Mouse (Mus musculus): ENCODE results near the gene B230217C12Rik. TPM values are rescaled to one million over a fixed set of nuclear protein-coding genes. Genes with fewer than 3 reads are reported as not detected.
A peak's percentile ranks its signal among the peaks of the same experiment; 100 is the strongest.
"Not testable (repeated sequence)": the region's sequence is repeated elsewhere in the genome, so short reads cannot be mapped to it uniquely, and the experiment has no call there.

Gene B230217C12Rik
- total RNA-seq, 2 experiments from 2014 or later, result not detected

DNA sequence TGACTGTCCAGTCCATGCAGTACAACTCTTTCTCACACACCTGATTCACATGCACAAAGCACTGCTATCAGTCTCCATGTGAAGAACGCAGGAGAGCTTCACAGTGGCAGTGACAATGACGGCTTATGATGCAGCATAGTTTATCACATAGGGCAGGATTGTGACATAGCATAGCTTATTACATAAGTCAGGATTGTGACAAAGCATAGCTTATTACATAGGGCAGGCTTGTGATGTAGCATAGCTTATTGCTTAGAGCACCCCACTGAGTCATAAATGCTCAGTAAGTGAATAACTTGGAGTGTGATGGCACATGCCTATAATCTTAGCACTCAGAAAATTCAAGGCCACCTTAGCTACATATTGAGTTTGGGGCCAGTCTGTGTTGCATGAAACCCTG, 14.9 kb downstream of the B230217C12Rik start:
- ATAC-seq (replicated peaks; ENCODE audit: poor library complexity, severe bottlenecking), result no peak

DNA sequence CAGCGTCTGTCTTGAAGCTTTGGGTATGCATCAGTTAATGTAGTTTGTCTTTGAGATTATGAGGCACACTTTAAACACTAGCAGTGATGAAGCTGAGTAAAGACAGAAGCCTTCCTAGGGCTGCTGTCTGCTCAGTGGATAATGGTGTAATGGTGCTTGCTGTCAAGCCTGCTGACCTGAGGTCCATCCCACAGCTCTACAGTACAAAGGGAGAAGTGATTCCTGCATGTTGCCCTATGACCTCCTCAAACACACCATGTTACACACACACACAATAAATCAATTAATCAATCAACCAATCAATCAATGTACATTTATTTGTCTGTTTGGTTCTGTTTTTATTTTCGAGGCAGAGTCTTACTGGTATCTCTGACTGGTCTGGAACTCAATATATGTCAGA, 21.6 kb downstream of the B230217C12Rik start:
- no peak for ATAC-seq (replicated peaks; ENCODE audit: poor library complexity, severe bottlenecking)

DNA sequence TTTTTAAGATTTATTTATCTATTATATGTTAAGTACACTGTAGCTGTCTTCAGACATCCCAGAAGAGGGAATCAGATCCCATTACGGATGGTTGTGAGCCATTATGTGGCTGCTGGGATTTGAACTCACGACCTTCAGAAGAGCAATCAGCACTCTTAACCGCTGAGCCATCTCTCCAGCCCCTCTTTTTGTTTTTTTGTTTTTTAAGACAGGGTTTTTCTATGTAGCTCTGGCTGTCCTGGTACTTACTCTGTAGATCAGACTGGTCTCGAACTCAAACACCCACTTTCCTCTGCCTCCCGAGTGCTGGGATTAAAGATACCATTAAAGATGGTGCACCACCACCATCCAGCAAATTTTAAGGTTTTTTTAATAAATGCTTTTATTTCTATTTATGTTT, 24.8 kb downstream of the B230217C12Rik start:
- ATAC-seq (replicated peaks; ENCODE audit: poor library complexity, severe bottlenecking), result no peak

DNA sequence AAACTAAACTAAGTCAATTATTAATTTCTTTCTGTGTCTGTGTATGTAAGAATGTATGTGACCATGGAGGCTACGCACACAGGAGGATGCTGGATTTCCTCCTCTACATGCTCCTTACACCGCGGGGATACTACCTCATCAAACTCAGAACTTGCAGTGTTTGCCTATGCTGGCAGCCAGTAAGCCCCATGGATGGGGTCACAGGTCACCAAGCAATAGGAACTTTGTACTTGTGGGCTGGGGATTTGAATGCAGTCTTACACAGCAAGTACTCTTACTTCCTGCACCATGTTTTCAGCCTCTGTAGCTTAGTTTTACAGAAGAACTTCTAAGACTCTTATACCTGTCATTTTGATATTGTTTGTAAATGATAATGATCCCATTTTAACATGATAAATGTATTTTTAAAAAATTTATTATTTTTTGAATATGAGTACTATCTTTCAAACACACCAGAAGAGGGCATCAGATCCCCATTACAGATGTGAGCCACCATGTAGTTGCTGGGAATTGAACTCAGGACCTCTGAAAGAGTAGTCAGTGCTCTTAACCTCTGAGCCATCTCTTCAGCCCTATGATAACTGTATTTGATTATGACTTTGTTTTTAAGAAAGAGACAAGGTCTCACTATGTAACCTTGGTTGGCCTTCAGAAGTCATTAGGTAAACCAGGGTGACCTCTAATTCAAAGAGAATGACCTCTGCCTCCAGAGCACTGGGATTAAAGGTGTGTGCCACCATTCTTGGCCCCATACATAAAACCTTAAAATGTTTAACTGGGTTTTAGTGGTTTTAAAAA, 25.7 kb downstream of the B230217C12Rik start:
- ATAC-seq (replicated peaks; ENCODE audit: poor library complexity, severe bottlenecking), result no peak

DNA sequence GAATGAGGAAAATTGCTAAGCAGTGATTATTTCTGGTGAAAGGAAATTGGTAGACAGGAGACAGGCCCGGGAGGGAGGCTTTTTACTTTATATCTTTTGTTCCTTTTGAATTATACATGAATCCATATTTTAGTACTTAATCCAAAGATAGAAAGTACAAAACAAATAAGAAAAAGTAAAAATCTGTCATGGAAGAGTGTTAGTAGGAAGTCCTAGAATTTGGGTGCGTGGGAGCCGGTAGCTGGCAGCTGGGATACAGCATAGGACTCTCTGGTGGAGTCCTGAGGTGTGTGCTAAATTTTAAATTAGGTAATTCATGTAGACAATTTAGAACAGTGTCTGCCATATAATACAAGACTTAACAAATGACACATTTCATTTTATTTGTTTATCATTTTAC, 27.0 kb downstream of the B230217C12Rik start:
- ATAC-seq (replicated peaks; ENCODE audit: poor library complexity, severe bottlenecking), result no peak

DNA sequence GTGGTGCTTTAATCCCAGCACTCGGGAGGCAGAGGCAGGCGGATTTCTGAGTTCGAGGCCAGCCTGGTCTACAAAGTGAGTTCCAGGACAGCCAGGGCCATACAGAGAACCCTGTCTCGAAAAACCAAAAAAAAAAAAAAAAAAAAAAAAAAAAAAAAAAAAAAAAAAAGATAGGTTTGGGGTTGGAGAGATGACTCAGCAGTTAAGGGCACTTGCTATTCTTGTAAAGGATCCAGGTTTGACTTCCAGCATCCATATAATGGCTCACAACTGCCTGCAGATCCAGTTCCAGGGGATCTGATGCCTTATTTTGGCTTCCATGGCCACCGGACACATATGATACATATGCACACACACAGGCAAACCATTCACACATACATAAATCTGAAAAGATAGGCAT, 31.8 kb downstream of the B230217C12Rik start:
- ATAC-seq (replicated peaks; ENCODE audit: poor library complexity, severe bottlenecking), result not testable (repeated sequence)

DNA sequence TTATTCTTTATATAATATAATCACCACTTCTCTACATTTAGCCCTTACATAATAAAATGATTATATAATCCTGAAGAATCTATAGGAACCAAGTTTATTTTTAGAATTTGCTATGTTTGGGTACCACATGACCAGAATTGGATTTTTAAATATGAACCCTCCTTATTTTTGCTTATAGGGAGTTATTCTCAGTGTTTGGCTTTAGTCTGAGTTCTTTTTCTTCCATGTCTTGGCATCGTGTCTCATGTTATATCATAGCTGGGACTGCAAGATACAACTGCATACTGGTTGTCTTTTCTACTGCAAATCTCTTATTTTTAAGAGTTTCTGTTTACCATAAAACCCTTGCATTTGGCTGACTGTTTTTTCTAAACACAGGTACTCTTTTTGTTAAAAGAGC, 33.8 kb downstream of the B230217C12Rik start:
- no peak for ATAC-seq (replicated peaks; ENCODE audit: poor library complexity, severe bottlenecking)

DNA sequence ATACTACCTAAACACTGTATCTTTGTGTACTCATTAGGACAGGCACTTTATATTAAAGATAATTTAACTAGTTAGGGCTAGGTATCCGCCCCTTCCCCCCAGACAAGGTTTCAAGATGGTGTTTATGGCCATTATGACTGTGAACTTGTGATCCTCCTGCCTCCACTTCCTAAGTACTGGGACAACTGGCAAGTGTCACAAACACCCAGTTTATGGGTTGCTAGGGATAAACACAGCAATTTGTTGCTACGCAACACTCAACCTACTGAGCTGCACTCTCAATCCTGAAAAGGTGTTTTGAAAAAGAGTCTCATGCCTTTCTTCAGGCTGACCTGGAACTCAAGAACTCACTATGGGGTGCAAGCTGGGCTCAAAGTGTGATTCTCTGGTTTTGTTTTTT, 36.8 kb downstream of the B230217C12Rik start:
- ATAC-seq (replicated peaks; ENCODE audit: poor library complexity, severe bottlenecking), result no peak

- ATAC-seq (replicated peaks; ENCODE audit: poor library complexity, severe bottlenecking), result no peak
Measured at GRCm38 (mm10) chr11:97880362-97880761, 39.8 kb downstream of the B230217C12Rik start.

GRCm38 (mm10) chr11:97883542-97883917, 43.0 kb downstream of the B230217C12Rik start:
- peak; percentile 76 for ATAC-seq (replicated peaks; ENCODE audit: poor library complexity, severe bottlenecking)

GRCm38 (mm10) chr11:97883918-97884600, 43.5 kb downstream of the B230217C12Rik start, which contains the start of gene Fbxo47:
Gene Fbxo47 (minus strand): TSS chr11:97884154.
- ATAC-seq (replicated peaks; ENCODE audit: poor library complexity, severe bottlenecking), result peak; percentile 96

GRCm38 (mm10) chr11:97884601-97885185, 44.1 kb downstream of the B230217C12Rik start:
- ATAC-seq (replicated peaks; ENCODE audit: poor library complexity, severe bottlenecking), result no peak

- ATAC-seq (replicated peaks; ENCODE audit: poor library complexity, severe bottlenecking), result no peak
Measured at GRCm38 (mm10) chr11:97885296-97885915, 44.8 kb downstream of the B230217C12Rik start.

DNA sequence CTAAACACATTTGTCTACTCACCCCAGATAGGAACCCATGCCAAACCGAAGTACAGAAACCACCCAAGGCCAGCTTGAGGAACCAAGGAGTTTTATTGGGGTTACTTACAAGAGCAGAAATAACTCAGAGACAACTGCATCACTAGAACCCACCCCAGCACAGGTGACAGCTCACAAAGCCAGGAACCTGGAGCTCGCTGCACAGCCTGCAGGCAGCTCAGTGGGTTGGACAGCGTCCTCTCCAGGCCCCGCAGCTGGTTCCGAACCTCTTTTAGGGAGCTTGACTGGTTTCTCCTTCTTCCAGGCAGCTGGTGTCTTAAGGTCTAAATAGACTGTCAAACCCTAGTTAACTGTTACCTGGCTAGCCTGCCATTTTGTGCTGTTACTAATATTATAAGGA, 51.2 kb downstream of the B230217C12Rik start:
- ATAC-seq (replicated peaks; ENCODE audit: poor library complexity, severe bottlenecking), result no peak

Other genes with a start within 250 kb of the B230217C12Rik start
- gene Epop, start 211.1 kb upstream of the B230217C12Rik start, total RNA-seq (2014; fragmentation: Nextera tagmentation), result 7.5 and 8.1 TPM in 2 replicates
- gene Epop, start 211.1 kb upstream of the B230217C12Rik start, total RNA-seq (2017), result 1.6 and 2.5 TPM in 2 replicates
- gene Mllt6, start 177.4 kb upstream of the B230217C12Rik start, total RNA-seq (2014; fragmentation: Nextera tagmentation), result 5.7 and 8.5 TPM in 2 replicates
- 4.9 and 6.5 TPM in 2 replicates for gene Mllt6, start 177.4 kb upstream of the B230217C12Rik start, total RNA-seq (2017)
- 48.1 and 62.9 TPM in 2 replicates for gene Cisd3, start 155.0 kb upstream of the B230217C12Rik start, total RNA-seq (2014; fragmentation: Nextera tagmentation)
- 0.82 and 6.5 TPM in 2 replicates for gene Cisd3, start 155.0 kb upstream of the B230217C12Rik start, total RNA-seq (2017)
- 6.3 and 14.3 TPM in 2 replicates for gene Pcgf2, start 140.3 kb upstream of the B230217C12Rik start, total RNA-seq (2014; fragmentation: Nextera tagmentation)
- gene Pcgf2, start 140.3 kb upstream of the B230217C12Rik start, total RNA-seq (2017), result 1.8 and 2.8 TPM in 2 replicates
- 181 and 283 TPM in 2 replicates for gene Psmb3, start 137.4 kb upstream of the B230217C12Rik start, total RNA-seq (2014; fragmentation: Nextera tagmentation)
- 168 and 196 TPM in 2 replicates for gene Psmb3, start 137.4 kb upstream of the B230217C12Rik start, total RNA-seq (2017)
- gene Pip4k2b, start 96.1 kb upstream of the B230217C12Rik start, total RNA-seq (2014; fragmentation: Nextera tagmentation), result 23.4 and 28.1 TPM in 2 replicates
- gene Pip4k2b, start 96.1 kb upstream of the B230217C12Rik start, total RNA-seq (2017), result 16.6 and 20.8 TPM in 2 replicates
- gene Cwc25, start 74.2 kb upstream of the B230217C12Rik start, total RNA-seq (2014; fragmentation: Nextera tagmentation), result 9.0 and 13.0 TPM in 2 replicates
- gene Cwc25, start 74.2 kb upstream of the B230217C12Rik start, total RNA-seq (2017), result 16.3 and 18.9 TPM in 2 replicates
- gene 1700001P01Rik, start 64.9 kb upstream of the B230217C12Rik start, total RNA-seq (2014; fragmentation: Nextera tagmentation), result not detected in 2 replicates
- not detected in 2 replicates for gene 1700001P01Rik, start 64.9 kb upstream of the B230217C12Rik start, total RNA-seq (2017)
- gene Rpl23, start 58.3 kb upstream of the B230217C12Rik start, total RNA-seq (2014; fragmentation: Nextera tagmentation), result 2,177 and 2,335 TPM in 2 replicates
- gene Rpl23, start 58.3 kb upstream of the B230217C12Rik start, total RNA-seq (2017), result 2,263 and 3,329 TPM in 2 replicates
- 60.5 and 60.7 TPM in 2 replicates for gene Lasp1, start 41.8 kb upstream of the B230217C12Rik start, total RNA-seq (2014; fragmentation: Nextera tagmentation)
- gene Lasp1, start 41.8 kb upstream of the B230217C12Rik start, total RNA-seq (2017), result 92.5 and 124 TPM in 2 replicates
- not detected in 2 replicates for gene Fbxo47, start 43.4 kb downstream of the B230217C12Rik start, total RNA-seq (2014; fragmentation: Nextera tagmentation)
- gene Fbxo47, start 43.4 kb downstream of the B230217C12Rik start, total RNA-seq (2017), result 2.0 and 2.2 TPM in 2 replicates
- gene Plxdc1, start 145.7 kb downstream of the B230217C12Rik start, total RNA-seq (2014; fragmentation: Nextera tagmentation), result 3.1 and 3.2 TPM in 2 replicates
- 1.6 and 3.9 TPM in 2 replicates for gene Plxdc1, start 145.7 kb downstream of the B230217C12Rik start, total RNA-seq (2017)
- 11.0 and 15.7 TPM in 2 replicates for gene Arl5c, start 155.4 kb downstream of the B230217C12Rik start, total RNA-seq (2014; fragmentation: Nextera tagmentation)
- gene Arl5c, start 155.4 kb downstream of the B230217C12Rik start, total RNA-seq (2017), result 2.9 and 6.1 TPM in 2 replicates
- gene Cacnb1, start 182.3 kb downstream of the B230217C12Rik start, total RNA-seq (2014; fragmentation: Nextera tagmentation), result 0.71 and 4.5 TPM in 2 replicates
- 0.56 and 0.77 TPM in 2 replicates for gene Cacnb1, start 182.3 kb downstream of the B230217C12Rik start, total RNA-seq (2017)
- 3,567 and 3,801 TPM in 2 replicates for gene Rpl19, start 185.9 kb downstream of the B230217C12Rik start, total RNA-seq (2014; fragmentation: Nextera tagmentation)
- gene Rpl19, start 185.9 kb downstream of the B230217C12Rik start, total RNA-seq (2017), result 1,586 and 1,858 TPM in 2 replicates
- gene Stac2, start 212.7 kb downstream of the B230217C12Rik start, total RNA-seq (2014; fragmentation: Nextera tagmentation), result not detected in 2 replicates
- gene Stac2, start 212.7 kb downstream of the B230217C12Rik start, total RNA-seq (2017), result not detected in 2 replicates

All from granulocyte monocyte progenitor cell, adult 5-6 weeks (primary cell).